Mouse (Mus musculus): ENCODE data around the gene Sec14l2.
"Not testable (repeated sequence)": the region's sequence is repeated elsewhere in the genome, so short reads cannot be mapped to it uniquely, and the experiment has no call there.

The Sec14l2 gene

GRCm38 (mm10) chr11:4128461-4128860, 5.2 kb upstream of the Sec14l2 start:
- not testable (repeated sequence) for DNase-seq

GRCm38 (mm10) chr11:4127059-4127458, 3.8 kb upstream of the Sec14l2 start:
- DNase-seq, result peak in 1 of 2 experiments; percentile 27

GRCm38 (mm10) chr11:4123922-4124321, 707 bp upstream of the Sec14l2 start:
- DNase-seq, result peak; percentile 70 to 71

- DNase-seq, result no peak
Observed at GRCm38 (mm10) chr11:4122226-4122625, 989 bp downstream of the Sec14l2 start.

DNA sequence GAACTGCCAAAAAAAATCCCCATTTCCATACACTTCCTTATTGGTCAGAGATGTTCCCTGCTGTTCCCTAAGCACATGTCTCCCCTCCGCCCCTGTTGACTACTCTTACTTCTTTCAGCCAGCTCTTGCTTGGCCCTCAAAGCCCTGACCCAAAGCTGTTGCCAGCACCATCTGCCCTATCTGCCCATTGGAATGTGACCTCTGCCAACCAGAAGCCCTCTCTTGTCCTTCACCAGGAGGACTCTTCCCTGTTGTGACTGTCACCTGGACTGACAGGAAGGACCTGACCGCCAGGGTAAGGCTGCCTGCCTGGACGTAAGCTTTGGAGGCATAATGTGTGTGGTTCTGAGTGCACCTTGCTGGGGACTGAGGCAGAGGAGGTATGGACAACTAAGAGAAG, 1.5 kb downstream of the Sec14l2 start:
- no peak for DNase-seq

DNA sequence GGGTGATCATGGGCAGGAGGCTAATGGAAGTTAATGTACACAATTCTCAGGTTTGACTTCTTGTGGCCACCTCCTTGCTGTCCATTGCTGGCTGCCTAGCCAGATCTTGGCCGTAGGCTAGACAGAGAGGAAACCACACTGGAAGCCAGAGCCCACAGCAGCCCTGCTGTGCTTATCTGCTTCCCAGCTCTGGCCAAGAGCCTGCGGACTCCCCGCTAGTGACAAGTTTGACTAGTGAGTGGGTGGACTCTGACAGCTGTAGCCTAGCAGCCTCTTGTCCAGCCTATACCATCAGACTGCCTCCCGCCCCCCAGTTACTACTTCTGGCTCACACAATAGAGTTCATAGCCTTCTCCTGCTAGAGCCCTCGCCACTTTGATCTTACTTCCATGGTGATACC, 3.6 kb downstream of the Sec14l2 start:
- DNase-seq, result no peak

- peak; percentile 35 to 40 for DNase-seq
Observed at GRCm38 (mm10) chr11:4118081-4118921, 4.9 kb downstream of the Sec14l2 start.

DNA sequence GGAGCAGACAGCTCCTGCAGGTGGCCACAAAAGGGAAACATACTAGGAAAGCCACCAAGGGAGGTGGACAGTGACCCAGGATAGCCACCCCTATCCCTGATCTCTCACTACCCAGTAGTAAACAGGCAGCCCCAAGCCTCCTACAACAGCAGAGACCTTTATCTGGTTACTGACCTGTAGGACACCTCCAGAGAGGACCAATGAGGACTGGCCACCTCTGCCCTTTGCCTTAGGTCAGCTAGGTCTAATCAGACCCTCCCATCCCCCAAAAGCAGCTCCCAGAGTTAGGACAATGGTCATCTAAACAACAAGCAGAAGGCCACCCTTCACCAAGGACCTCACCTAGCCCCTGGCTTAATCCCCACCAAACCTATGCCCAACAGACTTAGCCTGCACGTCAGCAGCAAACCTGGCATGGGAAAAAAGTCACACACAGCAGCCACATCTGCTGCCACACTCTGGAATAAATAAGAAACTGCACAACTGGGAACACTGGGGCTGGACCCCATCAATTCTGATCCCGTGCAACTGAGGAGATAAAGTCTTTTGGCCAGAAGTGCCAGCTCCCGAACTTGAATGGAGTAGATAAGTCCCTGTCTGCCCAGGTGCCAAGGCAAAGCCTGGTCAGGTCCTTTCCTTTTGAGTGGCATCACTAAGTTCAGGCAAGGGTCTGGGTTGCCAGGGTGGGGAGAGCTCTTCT, 5.7 kb downstream of the Sec14l2 start:
- DNase-seq, result peak in 1 of 2 experiments; percentile 11

DNA sequence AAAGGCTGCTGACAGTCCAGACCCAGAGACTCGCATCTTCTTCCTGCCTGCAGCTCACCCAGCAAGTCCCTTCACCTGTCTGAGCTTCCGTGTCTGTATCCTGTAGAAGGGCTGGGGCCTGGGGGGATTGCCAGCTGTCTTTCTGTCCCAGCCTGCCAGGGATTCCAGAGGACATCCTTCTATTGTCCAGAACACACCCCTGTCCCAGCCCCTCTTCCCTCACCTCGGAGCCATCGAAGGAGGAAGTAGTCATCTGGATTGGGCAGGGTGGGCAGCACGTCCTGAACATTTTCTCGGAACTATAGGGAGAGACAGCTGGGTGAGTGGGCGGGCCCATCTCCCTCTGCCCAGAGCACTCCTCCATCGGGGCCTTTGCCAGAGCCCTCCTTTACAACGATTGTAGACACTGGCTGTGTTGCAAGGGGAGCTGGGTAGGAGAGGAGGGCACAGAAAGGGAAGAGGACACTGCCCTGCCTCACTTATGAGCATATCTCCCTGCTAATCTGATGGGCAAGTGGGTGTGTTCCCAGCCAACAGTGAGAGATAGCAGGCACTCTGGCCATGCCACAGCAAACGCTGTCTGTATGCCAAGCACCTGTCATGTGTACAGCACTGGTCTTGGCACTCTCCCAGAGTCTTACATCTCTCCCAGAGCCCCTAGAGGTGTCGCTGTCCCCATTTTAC, 6.6 kb downstream of the Sec14l2 start:
- DNase-seq, result no peak

DNA sequence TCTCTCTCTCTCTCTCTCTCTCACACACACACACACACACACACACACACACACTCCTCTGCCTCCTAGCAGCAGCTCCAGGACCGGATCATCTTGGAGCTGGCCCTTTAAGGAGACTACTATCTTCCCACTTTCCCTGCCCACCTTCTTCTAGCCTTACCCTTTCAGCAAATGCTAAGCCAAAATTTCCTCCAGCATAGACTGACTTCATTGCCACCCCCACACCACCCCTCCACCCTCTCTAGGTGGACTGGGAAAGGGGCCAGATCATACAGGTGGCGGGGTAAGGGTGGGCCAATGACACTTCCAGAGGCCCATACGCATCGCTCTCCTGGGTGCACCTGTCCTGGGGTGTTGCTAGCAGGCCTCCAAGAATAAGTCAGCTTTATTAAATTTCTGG, 7.8 kb downstream of the Sec14l2 start:
- DNase-seq, result no peak

DNA sequence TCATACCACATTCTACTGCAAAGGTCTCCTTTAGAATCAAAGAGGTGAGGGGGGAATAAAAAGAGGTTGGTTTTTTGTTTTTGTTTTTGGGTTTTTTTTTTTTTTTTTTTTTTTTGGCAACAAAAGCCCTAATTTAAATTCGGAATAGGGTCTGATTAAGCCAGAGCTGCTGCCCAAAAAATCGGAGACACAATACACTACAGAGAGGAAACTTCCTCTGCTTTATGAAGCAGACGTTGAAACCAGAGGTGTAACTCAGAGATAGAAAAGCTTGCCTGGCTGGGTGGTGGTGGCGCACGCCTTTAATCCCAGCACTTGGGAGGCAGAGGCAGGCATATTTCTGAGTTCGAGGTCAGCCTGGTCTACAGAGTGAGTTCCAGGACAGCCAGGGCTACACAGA, 8.7 kb downstream of the Sec14l2 start:
- not testable (repeated sequence) for DNase-seq

- DNase-seq, result no peak
Observed at GRCm38 (mm10) chr11:4113970-4114369, 9.2 kb downstream of the Sec14l2 start.

GRCm38 (mm10) chr11:4113496-4113895, 9.7 kb downstream of the Sec14l2 start:
- no peak for DNase-seq

DNA sequence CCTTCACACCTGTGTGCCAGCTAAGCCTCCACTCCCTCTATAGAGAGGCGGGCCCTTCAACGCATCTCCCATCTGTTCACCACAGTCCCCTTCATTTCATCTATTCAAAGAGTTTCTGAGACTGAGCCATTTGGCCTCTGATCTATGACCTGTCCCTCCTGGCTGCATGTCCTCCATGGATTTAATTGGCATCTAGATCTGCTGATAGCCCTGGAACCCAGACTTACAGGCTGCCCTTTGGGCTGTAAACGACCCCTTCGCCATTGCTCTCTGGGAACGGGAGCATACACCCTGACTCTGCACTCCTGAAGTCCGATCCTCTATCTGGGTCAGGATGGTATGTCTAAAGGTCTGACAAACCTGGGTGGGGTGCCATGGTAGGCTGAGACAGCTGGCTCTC, 10.4 kb downstream of the Sec14l2 start:
- DNase-seq, result no peak

DNA sequence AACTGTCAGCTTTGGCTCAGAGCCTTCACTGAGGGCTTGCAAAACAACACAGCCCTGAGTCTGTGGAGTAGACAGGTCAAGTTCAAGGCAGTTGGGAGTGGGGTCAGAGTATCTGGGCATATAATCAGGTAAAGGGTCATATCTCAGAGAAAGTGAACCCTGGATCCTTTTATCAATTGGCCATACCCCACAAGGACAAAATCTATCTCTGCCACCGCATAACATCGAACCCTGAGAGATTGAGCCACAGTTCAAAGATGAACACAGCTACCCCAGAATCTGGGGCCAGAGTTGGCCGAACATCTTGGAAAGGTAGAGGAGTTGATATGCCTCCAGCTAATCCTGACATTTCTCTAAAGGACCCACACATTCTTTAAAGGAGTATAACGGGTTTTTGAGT, 11.2 kb downstream of the Sec14l2 start:
- no peak for DNase-seq

GRCm38 (mm10) chr11:4108691-4109090, 14.5 kb downstream of the Sec14l2 start:
- DNase-seq, result no peak

GRCm38 (mm10) chr11:4107901-4108300, 15.3 kb downstream of the Sec14l2 start:
- not testable (repeated sequence) for DNase-seq

DNA sequence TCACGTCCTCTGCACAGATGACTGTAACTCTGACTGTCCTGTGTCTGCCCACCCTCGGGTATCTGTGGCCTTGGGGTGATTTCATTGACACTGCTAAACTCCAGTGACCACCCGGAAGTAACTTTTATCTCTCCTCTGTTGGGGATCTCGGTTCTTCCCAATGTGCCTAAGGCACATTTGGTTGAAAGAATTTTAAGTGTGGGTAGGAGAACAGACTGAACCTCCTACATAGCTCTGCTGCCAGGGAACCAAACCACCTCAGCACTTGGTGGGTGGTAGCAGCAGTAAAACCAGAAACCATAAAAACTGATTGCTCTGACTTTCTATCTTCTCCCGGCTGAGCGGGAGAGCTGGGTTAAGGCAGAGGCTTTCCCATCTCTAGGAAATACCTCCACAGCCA, 17.8 kb downstream of the Sec14l2 start:
- DNase-seq, result no peak

- no peak for DNase-seq
Observed at GRCm38 (mm10) chr11:4104989-4105388, 18.2 kb downstream of the Sec14l2 start.

DNA sequence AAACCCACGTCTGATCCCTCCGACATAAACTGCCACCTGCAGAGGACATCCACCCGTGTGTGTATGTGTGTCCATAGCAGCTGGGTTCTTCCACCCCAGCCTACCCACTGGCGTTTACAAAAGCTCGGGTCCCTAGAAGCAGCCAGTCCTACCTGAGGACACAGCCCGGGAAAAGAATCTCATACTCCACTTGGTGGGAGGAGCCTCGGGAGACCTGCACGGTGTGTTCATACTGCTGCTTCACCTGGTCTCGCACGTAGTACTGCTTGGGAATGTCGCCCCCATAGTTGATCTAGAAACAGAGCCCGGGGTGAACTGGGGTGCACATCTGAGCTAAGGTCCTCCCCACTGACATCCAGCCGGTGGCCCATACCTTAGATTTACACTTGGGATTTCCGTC, 19.7 kb downstream of the Sec14l2 start:
- no peak for DNase-seq

GRCm38 (mm10) chr11:4101851-4102250, 21.4 kb downstream of the Sec14l2 start:
- no peak for DNase-seq

DNA sequence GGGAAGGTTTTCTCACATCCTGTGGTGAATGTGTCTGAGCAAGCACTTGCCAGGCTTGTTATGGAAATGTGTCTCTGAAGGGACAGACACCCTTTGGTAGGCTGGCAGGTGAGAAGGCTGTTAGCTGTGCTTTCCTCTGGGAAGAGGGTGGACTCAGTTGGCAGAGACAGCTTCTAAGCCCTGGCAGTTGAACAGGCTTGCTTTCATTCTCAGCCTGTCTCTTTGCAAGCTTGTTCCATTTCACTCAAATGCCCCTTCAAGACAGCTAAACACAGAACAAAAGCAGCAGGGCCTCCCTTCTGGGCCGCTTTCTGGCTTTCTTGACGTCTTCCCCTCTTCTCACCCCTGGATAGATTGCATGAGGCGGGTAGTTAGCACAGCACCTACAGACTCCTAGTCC, 23.8 kb downstream of the Sec14l2 start:
- DNase-seq, result no peak

GRCm38 (mm10) chr11:4098816-4099215, 24.4 kb downstream of the Sec14l2 start:
- DNase-seq, result no peak

DNA sequence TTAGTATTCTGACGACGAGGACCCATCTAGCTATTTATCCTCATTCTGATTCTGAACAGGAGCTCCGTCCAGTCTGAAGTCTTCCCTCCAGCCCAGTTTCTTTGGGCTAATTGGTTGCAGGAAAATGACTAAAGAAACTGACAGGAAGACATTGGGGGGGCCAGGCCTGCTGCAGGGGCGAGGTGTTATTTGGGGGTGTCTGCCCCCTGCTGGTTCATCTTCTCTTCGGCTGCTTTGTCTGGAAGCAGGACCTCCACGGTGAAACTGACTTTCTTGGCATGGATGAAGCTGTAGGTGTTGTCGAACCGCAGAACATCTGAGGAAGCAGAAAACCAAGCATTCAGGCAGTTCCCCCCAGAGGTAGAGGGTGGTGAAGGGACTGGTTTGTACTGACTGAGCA, 25.1 kb downstream of the Sec14l2 start:
- peak; percentile 30 to 43 for DNase-seq
